Mouse (Mus musculus): ENCODE results near the gene P2ry12. TPM values are rescaled to one million over a fixed set of nuclear protein-coding genes. Genes with fewer than 3 reads are reported as not detected.

Gene P2ry12
- 1.9 and 2.2 TPM in 2 replicates for polyA plus RNA-seq (2015; fragmentation: Nextera tagmentation; extraction: Ambion mirVana)

- Histone ChIP-seq H3K4me1 (replicated peaks; ENCODE audit: control insufficient read depth, insufficient read depth, low read length) (no peaks in the 10 kb centered on the region), H3K4me3 (ENCODE audit: low read depth, low read length) (no peak within 1 kb of the TSS), H3K27me3 (replicated peaks; ENCODE audit: control insufficient read depth, insufficient read depth, low read length) (no peaks in the 10 kb centered on the region), H3K27ac (ENCODE audit: low read depth, low read length) (no peak within 1 kb of the TSS), H3K36me3 (ENCODE audit: control insufficient read depth, insufficient read depth) (no peaks in the 10 kb centered on the region), H3K9ac (ENCODE audit: low read depth, low read length) (no peak within 1 kb of the TSS), H3K4me2 (replicated peaks; ENCODE audit: low read depth) (no peak within 1 kb of the TSS), H3K9me3 (ENCODE audit: control insufficient read depth) (no peaks in the 10 kb centered on the region)
- ATAC-seq = no peak
- no peak for TF ChIP-seq CTCF (IDR thresholded peaks at IDR 0.05; ENCODE audit: low read depth)
- WGBS = 83% methylated on average over 7 of the region's 7 CpGs
These were observed at the start of gene P2ry12 for GRCm38 (mm10) chr3:59262704-59263103. TSS of gene P2ry12 (minus strand) at chr3:59262871.

- H3K9ac ChIP-seq (ENCODE audit: low read depth, low read length) = no peak overlapping the region
- H3K4me1 ChIP-seq (replicated peaks; ENCODE audit: control insufficient read depth, insufficient read depth, low read length) = no peaks in the 10 kb centered on the region
- ATAC-seq = no peak
- WGBS = 92% methylated on average over 2 of the region's 2 CpGs
- no peak overlapping the region for H3K27ac ChIP-seq (ENCODE audit: low read depth, low read length)
- H3K27me3 ChIP-seq (replicated peaks; ENCODE audit: control insufficient read depth, insufficient read depth, low read length) = no peaks in the 10 kb centered on the region
- H3K9me3 ChIP-seq (ENCODE audit: control insufficient read depth) = no peaks in the 10 kb centered on the region
- no peaks in the 10 kb centered on the region for H3K36me3 ChIP-seq (ENCODE audit: control insufficient read depth, insufficient read depth)
- no peak overlapping the region for H3K4me2 ChIP-seq (replicated peaks; ENCODE audit: low read depth)
- H3K4me3 ChIP-seq (ENCODE audit: low read depth, low read length) = no peak overlapping the region
- TF ChIP-seq CTCF (IDR thresholded peaks at IDR 0.05; ENCODE audit: low read depth) = no peak
These were observed 42.8 kb upstream of the P2ry12 start for GRCm38 (mm10) chr3:59305518-59305917.

- no peak overlapping the region for H3K4me2 ChIP-seq (replicated peaks; ENCODE audit: low read depth)
- no peak overlapping the region for H3K9ac ChIP-seq (ENCODE audit: low read depth, low read length)
- no peak overlapping the region for H3K27ac ChIP-seq (ENCODE audit: low read depth, low read length)
- no peaks in the 10 kb centered on the region for H3K4me1 ChIP-seq (replicated peaks; ENCODE audit: control insufficient read depth, insufficient read depth, low read length)
- H3K4me3 ChIP-seq (ENCODE audit: low read depth, low read length) = no peak overlapping the region
- H3K9me3 ChIP-seq (ENCODE audit: control insufficient read depth) = no peaks in the 10 kb centered on the region
- ATAC-seq = no peak
- TF ChIP-seq CTCF (IDR thresholded peaks at IDR 0.05; ENCODE audit: low read depth) = no peak
- H3K27me3 ChIP-seq (replicated peaks; ENCODE audit: control insufficient read depth, insufficient read depth, low read length) = no peaks in the 10 kb centered on the region
- WGBS = 94% methylated on average over 5 of the region's 5 CpGs
- no peaks in the 10 kb centered on the region for H3K36me3 ChIP-seq (ENCODE audit: control insufficient read depth, insufficient read depth)
These were observed 42.3 kb upstream of the P2ry12 start for GRCm38 (mm10) chr3:59304944-59305343.

GRCm38 (mm10) chr3:59297653-59298052 lies 35.0 kb upstream of the P2ry12 start:
- WGBS = 83% methylated on average over 16 of the region's 16 CpGs
- H3K9me3 ChIP-seq (ENCODE audit: control insufficient read depth) = no peaks in the 10 kb centered on the region
- H3K4me3 ChIP-seq (ENCODE audit: low read depth, low read length) = no peak overlapping the region
- no peaks in the 10 kb centered on the region for H3K36me3 ChIP-seq (ENCODE audit: control insufficient read depth, insufficient read depth)
- no peak for ATAC-seq
- no peak overlapping the region for H3K9ac ChIP-seq (ENCODE audit: low read depth, low read length)
- H3K27me3 ChIP-seq (replicated peaks; ENCODE audit: control insufficient read depth, insufficient read depth, low read length) = no peaks in the 10 kb centered on the region
- no peak overlapping the region for H3K4me2 ChIP-seq (replicated peaks; ENCODE audit: low read depth)
- no peak for TF ChIP-seq CTCF (IDR thresholded peaks at IDR 0.05; ENCODE audit: low read depth)
- no peak overlapping the region for H3K27ac ChIP-seq (ENCODE audit: low read depth, low read length)
- H3K4me1 ChIP-seq (replicated peaks; ENCODE audit: control insufficient read depth, insufficient read depth, low read length) = no peaks in the 10 kb centered on the region

- WGBS = 87% methylated on average over 5 of the region's 5 CpGs
- Histone ChIP-seq H3K4me1 (replicated peaks; ENCODE audit: control insufficient read depth, insufficient read depth, low read length) (no peaks in the 10 kb centered on the region), H3K4me3 (ENCODE audit: low read depth, low read length) (no peak overlapping the region), H3K36me3 (ENCODE audit: control insufficient read depth, insufficient read depth) (no peaks in the 10 kb centered on the region), H3K4me2 (replicated peaks; ENCODE audit: low read depth) (no peak overlapping the region), H3K9ac (ENCODE audit: low read depth, low read length) (no peak overlapping the region), H3K9me3 (ENCODE audit: control insufficient read depth) (no peaks in the 10 kb centered on the region), H3K27ac (ENCODE audit: low read depth, low read length) (no peak overlapping the region), H3K27me3 (replicated peaks; ENCODE audit: control insufficient read depth, insufficient read depth, low read length) (no peaks in the 10 kb centered on the region)
- ATAC-seq = no peak
- TF ChIP-seq CTCF (IDR thresholded peaks at IDR 0.05; ENCODE audit: low read depth) = no peak
These were observed 34.0 kb upstream of the P2ry12 start for GRCm38 (mm10) chr3:59296563-59297130.

GRCm38 (mm10) chr3:59295699-59296562 lies 33.3 kb upstream of the P2ry12 start:
- no peaks in the 10 kb centered on the region for H3K36me3 ChIP-seq (ENCODE audit: control insufficient read depth, insufficient read depth)
- 87% methylated on average over 16 of the region's 16 CpGs for WGBS
- H3K4me3 ChIP-seq (ENCODE audit: low read depth, low read length) = no peak overlapping the region
- ATAC-seq = no peak
- H3K27me3 ChIP-seq (replicated peaks; ENCODE audit: control insufficient read depth, insufficient read depth, low read length) = no peaks in the 10 kb centered on the region
- no peaks in the 10 kb centered on the region for H3K4me1 ChIP-seq (replicated peaks; ENCODE audit: control insufficient read depth, insufficient read depth, low read length)
- TF ChIP-seq CTCF (IDR thresholded peaks at IDR 0.05; ENCODE audit: low read depth) = no peak
- H3K4me2 ChIP-seq (replicated peaks; ENCODE audit: low read depth) = no peak overlapping the region
- H3K27ac ChIP-seq (ENCODE audit: low read depth, low read length) = no peak overlapping the region
- no peaks in the 10 kb centered on the region for H3K9me3 ChIP-seq (ENCODE audit: control insufficient read depth)
- H3K9ac ChIP-seq (ENCODE audit: low read depth, low read length) = no peak overlapping the region
